Mouse (Mus musculus): ENCODE results near the gene Lamtor3. TPM values are rescaled to one million over a fixed set of nuclear protein-coding genes. Genes with fewer than 3 reads are reported as not detected.
A peak's percentile ranks its signal among the peaks of the same experiment; 100 is the strongest.
"Not testable (repeated sequence)": the region's sequence is repeated elsewhere in the genome, so short reads cannot be mapped to it uniquely, and the experiment has no call there.

The Lamtor3 gene
- polyA plus RNA-seq, 1 experiment from 2014 or later: 134 TPM

- H3K4me1 ChIP-seq: no peaks in the 10 kb centered on the region
- no peaks in the 10 kb centered on the region for H3K9me3 ChIP-seq
- H3K4me3 ChIP-seq: no peak overlapping the region
- no peak overlapping the region for H3K9ac ChIP-seq
- no peak overlapping the region for H3K4me2 ChIP-seq
- no peaks in the 10 kb centered on the region for H3K36me3 ChIP-seq (replicated peaks)
- WGBS: 36% methylated on average over 5 of the region's 5 CpGs
- ATAC-seq (replicated peaks): no peak
- no peak overlapping the region for H3K27ac ChIP-seq
- H3K27me3 ChIP-seq (replicated peaks): no peaks in the 10 kb centered on the region
Measured at GRCm38 (mm10) chr3:137935570-137936525, 17.5 kb downstream of the Lamtor3 start.

- H3K27ac ChIP-seq: 0 out of 2 replicates have a peak overlapping the region, but pooled peaks have one; percentile 12
- no peaks in the 10 kb centered on the region for H3K9me3 ChIP-seq
- no peak overlapping the region for H3K4me2 ChIP-seq
- no peak overlapping the region for H3K4me3 ChIP-seq
- H3K9ac ChIP-seq: no peak overlapping the region
- H3K27me3 ChIP-seq (replicated peaks): no peaks in the 10 kb centered on the region
- H3K36me3 ChIP-seq (replicated peaks): no peaks in the 10 kb centered on the region
- H3K4me1 ChIP-seq: no peaks in the 10 kb centered on the region
- no peak for ATAC-seq (replicated peaks)
- WGBS: 27% methylated on average over 6 of the region's 6 CpGs
Measured at GRCm38 (mm10) chr3:137936541-137936940, 18.2 kb downstream of the Lamtor3 start.

DNA sequence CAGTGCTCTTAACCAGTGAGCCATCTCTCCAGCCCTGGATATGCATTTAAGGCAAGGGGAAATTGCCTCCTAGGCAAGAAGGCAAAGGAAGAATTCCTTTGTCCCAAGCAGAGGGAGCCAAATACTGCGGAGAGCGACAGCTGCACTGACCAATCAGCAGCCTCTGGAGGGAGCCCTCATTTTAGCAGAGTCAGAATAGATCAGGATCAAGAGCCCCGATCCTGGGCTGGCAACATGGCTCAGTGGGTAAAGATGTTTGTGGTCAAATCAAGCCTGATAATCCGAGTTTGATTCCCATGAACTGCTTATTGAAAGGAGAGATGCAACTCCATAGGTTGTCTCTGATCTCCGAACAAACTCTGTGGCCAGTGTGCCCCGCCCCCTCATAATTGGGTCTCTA, 20.3 kb downstream of the Lamtor3 start:
- Histone ChIP-seq H3K27ac (no peak overlapping the region), H3K4me3 (no peak overlapping the region), H3K9ac (no peak overlapping the region), H3K4me1 (no peaks in the 10 kb centered on the region), H3K4me2 (0 out of 2 replicates have a peak overlapping the region, but pooled peaks have one; percentile 4), H3K36me3 (replicated peaks) (no peaks in the 10 kb centered on the region), H3K27me3 (replicated peaks) (no peaks in the 10 kb centered on the region), H3K9me3 (no peaks in the 10 kb centered on the region)
- ATAC-seq (replicated peaks): peak; percentile 54
- 32% methylated on average over 6 of the region's 6 CpGs for WGBS

DNA sequence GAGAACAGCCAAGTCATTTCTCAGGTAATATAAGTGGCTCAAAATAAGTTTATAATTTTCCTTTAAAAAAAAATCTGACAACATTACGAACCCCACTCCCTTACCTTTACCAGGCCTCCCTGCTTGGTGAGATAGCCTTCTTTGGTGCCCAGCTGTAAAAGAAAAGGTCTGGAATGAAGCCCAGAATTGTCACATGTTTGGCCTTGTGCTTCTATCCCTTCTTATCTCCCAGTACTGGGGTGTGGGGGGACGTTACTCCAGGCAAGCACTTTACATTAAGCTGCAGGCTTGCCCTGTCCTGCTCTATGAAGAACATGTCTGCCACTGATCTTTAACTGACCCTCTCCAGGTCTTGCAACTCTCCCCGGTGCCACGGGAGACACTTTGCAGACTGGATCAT, 22.5 kb downstream of the Lamtor3 start:
- WGBS: 67% methylated on average over 4 of the region's 4 CpGs

GRCm38 (mm10) chr3:137941555-137941954, 23.2 kb downstream of the Lamtor3 start:
- no peak for ATAC-seq (replicated peaks)
- H3K27me3 ChIP-seq (replicated peaks): no peaks in the 10 kb centered on the region

More for the DNA sequence above, 22.5 kb downstream of the Lamtor3 start:
- Histone ChIP-seq H3K4me2 (no peak overlapping the region), H3K4me1 (no peaks in the 10 kb centered on the region), H3K27me3 (replicated peaks) (no peaks in the 10 kb centered on the region), H3K27ac (no peak overlapping the region), H3K9ac (no peak overlapping the region), H3K4me3 (no peak overlapping the region), H3K9me3 (no peaks in the 10 kb centered on the region), H3K36me3 (replicated peaks) (no peaks in the 10 kb centered on the region)
- ATAC-seq (replicated peaks): no peak

DNA sequence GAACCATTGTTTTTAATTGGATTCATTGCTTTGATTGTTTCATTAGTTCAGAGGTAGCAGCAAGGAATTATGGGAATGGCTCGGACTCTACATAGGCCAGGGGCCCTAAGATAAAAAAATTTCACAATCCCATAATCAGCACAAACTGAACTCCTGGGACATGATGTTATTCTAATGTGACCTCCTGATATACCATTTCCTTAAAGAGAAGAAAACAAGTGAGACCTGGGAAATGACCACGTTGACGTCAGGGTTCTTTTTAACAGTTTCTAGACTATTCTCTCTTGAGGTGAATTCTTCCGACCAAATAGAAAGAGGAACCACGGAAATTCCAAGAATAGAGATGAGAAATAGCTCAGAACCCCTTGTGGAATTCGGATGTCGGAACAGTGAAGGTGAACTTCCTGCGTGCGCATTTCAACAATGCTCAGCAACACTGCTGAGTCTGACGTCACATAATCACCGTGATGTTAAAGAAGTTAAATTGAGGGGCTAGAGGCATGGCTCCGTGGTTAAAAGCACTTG, 23.9 kb downstream of the Lamtor3 start:
- H3K9me3 ChIP-seq: no peaks in the 10 kb centered on the region
- no peaks in the 10 kb centered on the region for H3K27me3 ChIP-seq (replicated peaks)
- no peaks in the 10 kb centered on the region for H3K36me3 ChIP-seq (replicated peaks)
- no peak overlapping the region for H3K9ac ChIP-seq
- H3K27ac ChIP-seq: no peak overlapping the region
- 92% methylated on average over 12 of the region's 12 CpGs for WGBS
- no peak for ATAC-seq (replicated peaks)
- no peaks in the 10 kb centered on the region for H3K4me1 ChIP-seq
- no peak overlapping the region for H3K4me2 ChIP-seq
- H3K4me3 ChIP-seq: no peak overlapping the region

More at GRCm38 (mm10) chr3:137941555-137941954, 23.2 kb downstream of the Lamtor3 start:
- Histone ChIP-seq H3K4me2 (no peak overlapping the region), H3K4me1 (no peaks in the 10 kb centered on the region), H3K36me3 (replicated peaks) (no peaks in the 10 kb centered on the region), H3K4me3 (no peak overlapping the region), H3K9me3 (no peaks in the 10 kb centered on the region), H3K9ac (no peak overlapping the region), H3K27ac (no peak overlapping the region)

DNA sequence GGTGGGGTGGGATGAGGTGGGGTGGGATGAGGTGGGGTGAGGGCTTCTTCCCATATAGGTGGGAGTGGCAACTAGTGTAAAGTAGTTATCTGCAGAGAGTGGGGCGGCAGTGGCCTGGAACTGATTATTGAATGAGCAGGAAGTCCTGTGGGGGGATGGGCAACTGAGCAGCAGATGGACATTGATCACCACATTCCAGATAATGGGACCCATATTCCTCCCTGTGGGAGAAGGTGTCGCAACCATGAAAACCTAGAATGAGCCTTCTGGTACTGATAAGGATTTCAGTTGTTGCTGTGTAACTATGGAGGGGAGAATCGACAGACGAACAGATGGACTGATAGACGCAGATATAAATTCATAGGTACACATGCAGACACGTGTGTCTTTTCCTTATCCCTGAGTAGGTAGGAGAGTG, 25.4 kb downstream of the Lamtor3 start:
- Histone ChIP-seq H3K4me3 (no peak overlapping the region), H3K27ac (no peak overlapping the region), H3K36me3 (replicated peaks) (no peaks in the 10 kb centered on the region), H3K9ac (no peak overlapping the region), H3K4me1 (no peaks in the 10 kb centered on the region), H3K4me2 (no peak overlapping the region), H3K9me3 (no peaks in the 10 kb centered on the region), H3K27me3 (replicated peaks) (no peaks in the 10 kb centered on the region)
- ATAC-seq (replicated peaks): no peak
- WGBS: 89% methylated on average over 6 of the region's 6 CpGs

GRCm38 (mm10) chr3:137946827-137947226, 28.5 kb downstream of the Lamtor3 start:
- H3K9me3 ChIP-seq: no peaks in the 10 kb centered on the region
- no peaks in the 10 kb centered on the region for H3K27me3 ChIP-seq (replicated peaks)
- WGBS: 90% methylated on average over 3 of the region's 3 CpGs
- H3K4me2 ChIP-seq: no peak overlapping the region
- no peak overlapping the region for H3K27ac ChIP-seq
- peaks cover 2% of the 10 kb centered on the region for H3K4me1 ChIP-seq
- no peak for ATAC-seq (replicated peaks)
- H3K9ac ChIP-seq: no peak overlapping the region
- no peaks in the 10 kb centered on the region for H3K36me3 ChIP-seq (replicated peaks)
- no peak overlapping the region for H3K4me3 ChIP-seq

DNA sequence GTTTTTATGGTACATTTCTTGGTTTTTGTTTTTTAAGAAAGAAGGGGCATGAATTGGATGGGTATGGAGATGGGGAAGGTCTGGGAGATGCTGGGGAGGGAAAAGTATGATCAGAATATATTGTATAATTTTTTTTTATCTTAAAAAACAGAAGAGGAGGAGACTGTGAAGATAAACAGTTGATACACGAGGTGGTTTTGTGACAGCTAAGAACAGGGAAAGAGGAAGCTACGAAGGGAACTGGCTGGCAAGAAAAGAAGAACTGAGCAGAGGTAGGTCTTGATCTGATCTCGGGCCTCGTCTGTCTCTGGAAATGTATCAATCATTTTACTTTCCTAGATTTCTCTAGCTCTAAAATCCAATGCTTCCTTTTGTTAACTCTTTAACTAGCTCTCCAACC, 29.2 kb downstream of the Lamtor3 start:
- no peak for ATAC-seq (replicated peaks)
- Histone ChIP-seq H3K4me1 (peaks cover 9% of the 10 kb centered on the region), H3K4me3 (no peak overlapping the region), H3K9me3 (no peaks in the 10 kb centered on the region), H3K27me3 (replicated peaks) (no peaks in the 10 kb centered on the region), H3K36me3 (replicated peaks) (no peaks in the 10 kb centered on the region), H3K27ac (no peak overlapping the region), H3K9ac (no peak overlapping the region), H3K4me2 (no peak overlapping the region)
- 81% methylated on average over 4 of the region's 4 CpGs for WGBS

GRCm38 (mm10) chr3:137950191-137950885, 32.0 kb downstream of the Lamtor3 start:
- Histone ChIP-seq H3K4me3 (no peak overlapping the region), H3K9me3 (no peaks in the 10 kb centered on the region), H3K9ac (no peak overlapping the region), H3K4me1 (peaks cover 21% of the 10 kb centered on the region), H3K27ac (no peak overlapping the region), H3K4me2 (no peak overlapping the region), H3K36me3 (replicated peaks) (no peaks in the 10 kb centered on the region), H3K27me3 (replicated peaks) (no peaks in the 10 kb centered on the region)
- no peak for ATAC-seq (replicated peaks)
- WGBS: 78% methylated on average over 10 of the region's 10 CpGs

- not testable (repeated sequence) for H3K4me2 ChIP-seq; H3K36me3 ChIP-seq (replicated peaks); H3K27me3 ChIP-seq (replicated peaks); H3K27ac ChIP-seq; H3K4me3 ChIP-seq; ATAC-seq (replicated peaks); H3K9ac ChIP-seq; H3K9me3 ChIP-seq
- WGBS: 94% methylated on average over 3 of the region's 3 CpGs
- H3K4me1 ChIP-seq: peaks cover 21% of the 10 kb centered on the region
Measured at GRCm38 (mm10) chr3:137951302-137951701, 33.0 kb downstream of the Lamtor3 start.

DNA sequence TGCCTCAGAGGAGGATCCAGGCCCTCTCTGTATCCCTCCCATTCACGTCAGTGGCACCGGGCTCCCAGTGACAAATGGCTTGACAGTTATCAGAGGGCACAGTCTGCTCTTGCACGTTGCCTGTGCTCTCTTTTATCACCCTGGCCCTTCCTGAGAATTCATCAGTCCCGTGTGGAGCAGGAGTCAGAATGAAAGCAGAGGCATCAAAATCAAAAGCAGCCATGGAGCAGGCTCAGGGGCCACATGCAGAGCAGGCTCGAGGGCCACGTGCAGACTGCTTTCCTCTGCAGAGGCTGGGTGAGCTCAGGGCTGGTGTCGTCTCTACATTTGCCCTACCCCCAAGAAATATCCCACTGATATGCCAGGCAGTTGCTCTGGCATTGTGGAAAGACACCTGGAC, 33.5 kb downstream of the Lamtor3 start:
- no peaks in the 10 kb centered on the region for H3K36me3 ChIP-seq (replicated peaks)
- H3K27ac ChIP-seq: peak overlapping the region; percentile 73
- 41% methylated on average over 7 of the region's 7 CpGs for WGBS
- no peak overlapping the region for H3K4me3 ChIP-seq
- H3K4me1 ChIP-seq: peaks cover 21% of the 10 kb centered on the region
- peak; percentile 8 for ATAC-seq (replicated peaks)
- no peak overlapping the region for H3K9ac ChIP-seq
- no peaks in the 10 kb centered on the region for H3K9me3 ChIP-seq
- no peak overlapping the region for H3K4me2 ChIP-seq
- H3K27me3 ChIP-seq (replicated peaks): no peaks in the 10 kb centered on the region
